Mouse (Mus musculus) heart, postnatal 0 days (tissue): ENCODE measurements around the gene Polk. TPM values are rescaled to one million over a fixed set of nuclear protein-coding genes. Genes with fewer than 3 reads are reported as not detected.
A peak's percentile ranks its signal among the peaks of the same experiment; 100 is the strongest.

Source experiments
- ATAC-seq: fragments of 200-750 bp; cut with Nextera tagmentation; 2 replicates; pipeline ENCODE4 v1.8.0; 2017; ENCODE audit warnings: low read depth, moderate number of reproducible peaks, moderate library complexity; ENCODE audit not compliant: insufficient read depth
- DNase-seq: peaks from one replicate; pipeline ENCODE4 v3.0.0-alpha.2; 2016; ENCODE audit warnings: low spot score
- H3K27ac ChIP-seq: fragments of 300-500 bp; sonication (generic); 2 replicates; pipeline ENCODE4 v1.5.1; 2014; ENCODE audit warnings: low read depth, mild to moderate bottlenecking
- H3K27me3 ChIP-seq: fragments of 300-500 bp; sonication (generic); 2 replicates; pipeline ENCODE4 v1.6.1; 2014; ENCODE audit warnings: low read length, mixed read lengths; ENCODE audit not compliant: control insufficient read depth, insufficient read depth
- H3K36me3 ChIP-seq: fragments of 300-500 bp; sonication (generic); replicated peaks from 2 replicates; pipeline ENCODE4 v1.6.1; 2014; ENCODE audit warnings: low read length, mixed read lengths; ENCODE audit not compliant: control insufficient read depth, insufficient read depth
- H3K4me1 ChIP-seq: fragments of 300-500 bp; sonication (generic); 2 replicates; pipeline ENCODE4 v1.6.1; 2014; ENCODE audit warnings: antibody characterized with exemption; ENCODE audit not compliant: control insufficient read depth, insufficient read depth
- H3K4me2 ChIP-seq: fragments of 300-500 bp; sonication (generic); 2 replicates; pipeline ENCODE4 v1.6.1; 2014; ENCODE audit warnings: low read depth, mild to moderate bottlenecking, low read length, moderate library complexity
- H3K4me3 ChIP-seq: fragments of 300-500 bp; sonication (generic); 2 replicates; pipeline ENCODE4 v1.5.1; 2014; ENCODE audit warnings: low read depth, low read length
- H3K9ac ChIP-seq: fragments of 300-500 bp; sonication (generic); replicated peaks from 2 replicates; pipeline ENCODE4 v1.6.1; 2014; ENCODE audit warnings: low read depth, low read length, mixed read lengths
- H3K9me3 ChIP-seq: fragments of 300-500 bp; sonication (generic); replicated peaks from 2 replicates; pipeline ENCODE4 v1.6.1; 2016; ENCODE audit warnings: low read length; ENCODE audit not compliant: control insufficient read depth
- CTCF ChIP-seq: IDR thresholded peaks from 2 replicates; pipeline ENCODE4 v1.5.1; 2016; ENCODE audit warnings: antibody characterized with exemption, control low read depth, low read depth
- EP300 ChIP-seq: IDR thresholded peaks from 2 replicates; pipeline ENCODE4 v1.6.1; 2016; ENCODE audit warnings: antibody characterized with exemption, low read depth
- WGBS: fragments of 180-500 bp; shearing (Covaris S2); extraction: QIAGEN DNeasy Blood & Tissue Kit; methylation state at CpG from one replicate; pipeline ENCODE4 v1.1.7; 2014; 5-methylcytosine and 5-hydroxymethylcytosine counted together
- polyA plus RNA-seq: library from polyadenylated mRNA; unstranded; fragments of >200 nt; fragmentation: Nextera tagmentation; extraction: Ambion mirVana; gene quantifications from 2 replicates; pipeline ENCODE4 v1.2.1, GENCODE M21; 2015
- total RNA-seq: library from RNA; depleted of rRNA; stranded (reverse); fragments of >200 nt; gene quantifications from 2 replicates; pipeline ENCODE4 v1.2.3, GENCODE M21; 2014; ENCODE audit warnings: low replicate concordance

Polk gene
- total and polyA plus RNA-seq, 2 experiments from 2014 or later = 2.8 to 6.5 TPM

- H3K9me3 ChIP-seq = no peaks in the 10 kb centered on the region
- no peak overlapping the region for H3K27ac ChIP-seq
- no peak for ATAC-seq
- H3K4me3 ChIP-seq = no peak overlapping the region
- H3K36me3 ChIP-seq = 0 out of 2 replicates have a peak, but pooled peaks cover 3% of the 10 kb centered on the region
- no peak for TF ChIP-seq CTCF
- TF ChIP-seq EP300 = no peak
- DNase-seq = no peak
- H3K9ac ChIP-seq = no peak overlapping the region
- WGBS = 61% methylated on average over 4 of the region's 4 CpGs
- no peaks in the 10 kb centered on the region for H3K4me1 ChIP-seq
- no peaks in the 10 kb centered on the region for H3K27me3 ChIP-seq
- no peak overlapping the region for H3K4me2 ChIP-seq
Measured at GRCm38 (mm10) chr13:96547941-96548340, 5.6 kb upstream of the Polk start.

- no peak for DNase-seq
- WGBS = 64% methylated on average over 1 of the region's 1 CpGs
- Histone ChIP-seq H3K9ac (no peak overlapping the region), H3K27ac (no peak overlapping the region), H3K36me3 (no peaks in the 10 kb centered on the region), H3K9me3 (no peaks in the 10 kb centered on the region), H3K27me3 (no peaks in the 10 kb centered on the region), H3K4me3 (no peak overlapping the region), H3K4me2 (no peak overlapping the region), H3K4me1 (no peaks in the 10 kb centered on the region)
- no peak for ATAC-seq
- no peak for TF ChIP-seq EP300
- TF ChIP-seq CTCF = no peak
Measured at GRCm38 (mm10) chr13:96547250-96547649, 4.9 kb upstream of the Polk start.

- no peak overlapping the region for H3K27ac ChIP-seq
- no peaks in the 10 kb centered on the region for H3K36me3 ChIP-seq
- peaks cover 10% of the 10 kb centered on the region for H3K4me1 ChIP-seq
- H3K9me3 ChIP-seq = no peaks in the 10 kb centered on the region
- no peak for TF ChIP-seq EP300
- TF ChIP-seq CTCF = peak; percentile 32
- H3K9ac ChIP-seq = no peak overlapping the region
- H3K4me3 ChIP-seq = peak overlapping the region; percentile 80
- ATAC-seq = no peak
- no peak for DNase-seq
- no peaks in the 10 kb centered on the region for H3K27me3 ChIP-seq
- H3K4me2 ChIP-seq = peak overlapping the region; percentile 85
- 74% methylated on average over 2 of the region's 2 CpGs for WGBS
Measured at GRCm38 (mm10) chr13:96544506-96544905, 2.1 kb upstream of the Polk start.

- no peaks in the 10 kb centered on the region for H3K27me3 ChIP-seq
- peak overlapping the region; percentile 80 for H3K4me3 ChIP-seq
- H3K9me3 ChIP-seq = no peaks in the 10 kb centered on the region
- H3K27ac ChIP-seq = peak overlapping the region; percentile 95
- H3K4me1 ChIP-seq = peaks cover 10% of the 10 kb centered on the region
- under 1% methylated on average over 48 of the region's 73 CpGs for WGBS
- DNase-seq (peak; percentile 15), ATAC-seq (peak; percentile 60)
- TF ChIP-seq CTCF (no peak), EP300 (no peak)
- H3K9ac ChIP-seq = peak overlapping the region; percentile 86
- H3K36me3 ChIP-seq = no peaks in the 10 kb centered on the region
- peak overlapping the region; percentile 85 for H3K4me2 ChIP-seq
Measured at GRCm38 (mm10) chr13:96542901-96543891, 817 bp upstream of the Polk start.

- TF ChIP-seq CTCF = no peak
- TF ChIP-seq EP300 = no peak
- peak overlapping the region; percentile 85 for H3K4me2 ChIP-seq
- H3K36me3 ChIP-seq = no peaks in the 10 kb centered on the region
- H3K9me3 ChIP-seq = no peaks in the 10 kb centered on the region
- H3K27me3 ChIP-seq = no peaks in the 10 kb centered on the region
- no peak overlapping the region for H3K27ac ChIP-seq
- H3K4me3 ChIP-seq = peak overlapping the region; percentile 80
- H3K9ac ChIP-seq = no peak overlapping the region
- H3K4me1 ChIP-seq = peaks cover 10% of the 10 kb centered on the region
- DNase-seq (no peak), ATAC-seq (no peak)
- WGBS = 25% methylated on average over 2 of the region's 2 CpGs
Measured at GRCm38 (mm10) chr13:96541381-96541780, 998 bp downstream of the Polk start.
